Mouse (Mus musculus): ENCODE results near the gene Cdh11. TPM values are rescaled to one million over a fixed set of nuclear protein-coding genes. Genes with fewer than 3 reads are reported as not detected.

Cdh11 gene
- total RNA-seq, 1 experiment, result 2.8 TPM

- TF ChIP-seq MAFK (IDR thresholded peaks at IDR 0.05; ENCODE audit: insufficient read depth, low read depth, low read length) (no peak), HCFC1 (IDR thresholded peaks at IDR 0.05; ENCODE audit: borderline replicate concordance, insufficient read depth, low read length) (no peak), CHD2 (IDR thresholded peaks at IDR 0.05; ENCODE audit: low read depth, low read length) (no peak), ZC3H11A (IDR thresholded peaks at IDR 0.05; ENCODE audit: borderline replicate concordance, low read depth, low read length) (no peak), ZNF384 (IDR thresholded peaks at IDR 0.05; ENCODE audit: low read depth, low read length) (no peak)
- no peak for DNase-seq (ENCODE audit: low read depth, low spot score)
- no peaks in the 10 kb centered on the region for H3K9me3 ChIP-seq (ENCODE audit: control insufficient read depth, insufficient read depth, low read depth, low read length)
- H3K9ac ChIP-seq (ENCODE audit: insufficient read depth, low read depth, low read length, poor library complexity, severe bottlenecking), result no peak overlapping the region
- H3K36me3 ChIP-seq (ENCODE audit: control insufficient read depth, insufficient read depth, low read length, poor library complexity, severe bottlenecking), result no peaks in the 10 kb centered on the region
- no peaks in the 10 kb centered on the region for H3K4me1 ChIP-seq (ENCODE audit: control insufficient read depth in 2 of 2, insufficient read depth in 2 of 2, low read length in 2 of 2, poor library complexity in 1 of 2)
- in situ Hi-C loops (cut with MboI; ENCODE audit: low sequenced_read_pairs in 2 of 2, unreplicated experiment in 2 of 2), result no loop called here
- H3K27ac ChIP-seq (ENCODE audit: insufficient read depth, low read depth, low read length, poor library complexity, severe bottlenecking), result no peak overlapping the region
- H3K4me3 ChIP-seq (ENCODE audit: insufficient read depth in 1 of 2, low read depth in 1 of 2, low read length in 2 of 2, poor library complexity in 1 of 2, severe bottlenecking in 1 of 2), result no peak overlapping the region
These were observed 43.3 kb downstream of the Cdh11 start for GRCm38 (mm10) chr8:102742008-102742591.

- no peak for DNase-seq (ENCODE audit: low read depth, low spot score)
- no peaks in the 10 kb centered on the region for H3K36me3 ChIP-seq (ENCODE audit: control insufficient read depth, insufficient read depth, low read length, poor library complexity, severe bottlenecking)
- in situ Hi-C loops (cut with MboI; ENCODE audit: low sequenced_read_pairs in 2 of 2, unreplicated experiment in 2 of 2), result no loop called here
- no peak overlapping the region for H3K9ac ChIP-seq (ENCODE audit: insufficient read depth, low read depth, low read length, poor library complexity, severe bottlenecking)
- TF ChIP-seq ZNF384 (IDR thresholded peaks at IDR 0.05; ENCODE audit: low read depth, low read length), result no peak
- TF ChIP-seq ZC3H11A (IDR thresholded peaks at IDR 0.05; ENCODE audit: borderline replicate concordance, low read depth, low read length), result no peak
- TF ChIP-seq HCFC1 (IDR thresholded peaks at IDR 0.05; ENCODE audit: borderline replicate concordance, insufficient read depth, low read length), result no peak
- TF ChIP-seq MAFK (IDR thresholded peaks at IDR 0.05; ENCODE audit: insufficient read depth, low read depth, low read length), result no peak
- TF ChIP-seq CHD2 (IDR thresholded peaks at IDR 0.05; ENCODE audit: low read depth, low read length), result no peak
- H3K4me3 ChIP-seq (ENCODE audit: insufficient read depth in 1 of 2, low read depth in 1 of 2, low read length in 2 of 2, poor library complexity in 1 of 2, severe bottlenecking in 1 of 2), result no peak overlapping the region
- no peak overlapping the region for H3K27ac ChIP-seq (ENCODE audit: insufficient read depth, low read depth, low read length, poor library complexity, severe bottlenecking)
- H3K4me1 ChIP-seq (ENCODE audit: control insufficient read depth in 2 of 2, insufficient read depth in 2 of 2, low read length in 2 of 2, poor library complexity in 1 of 2), result no peaks in the 10 kb centered on the region
- H3K9me3 ChIP-seq (ENCODE audit: control insufficient read depth, insufficient read depth, low read depth, low read length), result no peaks in the 10 kb centered on the region
These were observed 44.5 kb downstream of the Cdh11 start for GRCm38 (mm10) chr8:102740963-102741362.

DNA sequence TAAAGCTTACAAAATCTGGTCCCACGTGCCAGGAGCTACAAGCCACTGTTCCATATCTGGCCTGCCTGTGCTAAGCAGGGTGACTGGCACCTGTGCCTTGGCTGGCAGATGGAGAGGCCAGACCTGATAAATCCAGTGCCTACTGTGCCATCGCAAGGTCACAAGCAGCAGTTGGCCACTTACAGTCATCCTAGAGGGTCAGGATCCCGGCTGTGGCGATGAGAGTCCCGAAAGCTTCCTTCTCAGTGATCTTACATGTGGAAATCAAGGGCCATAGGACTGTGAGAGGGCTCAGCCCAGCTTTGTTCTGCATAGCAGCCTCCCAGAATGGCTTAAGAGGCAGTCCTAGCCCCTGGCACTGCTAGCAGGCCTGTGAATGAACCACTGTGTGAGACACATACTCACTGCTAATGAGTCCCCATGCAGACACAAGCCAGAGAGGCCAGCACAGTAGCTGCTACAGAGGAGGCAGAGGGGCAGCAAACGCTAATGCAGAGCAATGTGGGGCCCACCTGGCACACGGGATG, 46.4 kb downstream of the Cdh11 start:
- in situ Hi-C loops (cut with MboI; ENCODE audit: low sequenced_read_pairs in 2 of 2, unreplicated experiment in 2 of 2), result no loop called here
- H3K9me3 ChIP-seq (ENCODE audit: control insufficient read depth, insufficient read depth, low read depth, low read length), result no peaks in the 10 kb centered on the region
- DNase-seq (ENCODE audit: low read depth, low spot score), result no peak
- H3K9ac ChIP-seq (ENCODE audit: insufficient read depth, low read depth, low read length, poor library complexity, severe bottlenecking), result no peak overlapping the region
- no peaks in the 10 kb centered on the region for H3K36me3 ChIP-seq (ENCODE audit: control insufficient read depth, insufficient read depth, low read length, poor library complexity, severe bottlenecking)
- H3K4me1 ChIP-seq (ENCODE audit: control insufficient read depth in 2 of 2, insufficient read depth in 2 of 2, low read length in 2 of 2, poor library complexity in 1 of 2), result no peaks in the 10 kb centered on the region
- no peak overlapping the region for H3K27ac ChIP-seq (ENCODE audit: insufficient read depth, low read depth, low read length, poor library complexity, severe bottlenecking)
- TF ChIP-seq ZNF384 (IDR thresholded peaks at IDR 0.05; ENCODE audit: low read depth, low read length) (no peak), CHD2 (IDR thresholded peaks at IDR 0.05; ENCODE audit: low read depth, low read length) (no peak), MAFK (IDR thresholded peaks at IDR 0.05; ENCODE audit: insufficient read depth, low read depth, low read length) (no peak), HCFC1 (IDR thresholded peaks at IDR 0.05; ENCODE audit: borderline replicate concordance, insufficient read depth, low read length) (no peak)
- H3K4me3 ChIP-seq (ENCODE audit: insufficient read depth in 1 of 2, low read depth in 1 of 2, low read length in 2 of 2, poor library complexity in 1 of 2, severe bottlenecking in 1 of 2), result no peak overlapping the region

DNA sequence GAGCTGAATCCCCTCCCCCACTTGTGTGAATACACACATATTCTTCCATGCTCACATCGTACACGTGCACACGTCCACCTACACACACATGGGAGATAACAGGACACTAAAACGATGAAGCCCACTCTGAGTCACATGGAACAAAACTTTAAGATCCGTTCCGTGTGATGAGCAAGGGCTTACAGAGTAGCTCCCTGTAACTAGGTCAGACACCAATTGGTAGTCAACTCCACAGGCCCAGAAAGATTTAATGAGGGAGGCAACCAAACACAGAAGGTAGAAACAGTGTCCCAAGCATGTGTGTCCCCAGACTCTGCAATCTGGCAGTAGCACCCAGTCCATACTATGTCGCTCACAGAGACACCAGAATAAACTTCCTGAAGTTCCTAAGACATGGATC, 47.0 kb downstream of the Cdh11 start:
- no peak for DNase-seq (ENCODE audit: low read depth, low spot score)
- TF ChIP-seq ZC3H11A (IDR thresholded peaks at IDR 0.05; ENCODE audit: borderline replicate concordance, low read depth, low read length) (no peak), ZNF384 (IDR thresholded peaks at IDR 0.05; ENCODE audit: low read depth, low read length) (no peak), MAFK (IDR thresholded peaks at IDR 0.05; ENCODE audit: insufficient read depth, low read depth, low read length) (no peak), CHD2 (IDR thresholded peaks at IDR 0.05; ENCODE audit: low read depth, low read length) (no peak), HCFC1 (IDR thresholded peaks at IDR 0.05; ENCODE audit: borderline replicate concordance, insufficient read depth, low read length) (no peak)
- Histone ChIP-seq H3K9ac (ENCODE audit: insufficient read depth, low read depth, low read length, poor library complexity, severe bottlenecking) (no peak overlapping the region), H3K4me1 (ENCODE audit: control insufficient read depth in 2 of 2, insufficient read depth in 2 of 2, low read length in 2 of 2, poor library complexity in 1 of 2) (no peaks in the 10 kb centered on the region), H3K27ac (ENCODE audit: insufficient read depth, low read depth, low read length, poor library complexity, severe bottlenecking) (no peak overlapping the region), H3K9me3 (ENCODE audit: control insufficient read depth, insufficient read depth, low read depth, low read length) (no peaks in the 10 kb centered on the region), H3K36me3 (ENCODE audit: control insufficient read depth, insufficient read depth, low read length, poor library complexity, severe bottlenecking) (no peaks in the 10 kb centered on the region), H3K4me3 (ENCODE audit: insufficient read depth in 1 of 2, low read depth in 1 of 2, low read length in 2 of 2, poor library complexity in 1 of 2, severe bottlenecking in 1 of 2) (no peak overlapping the region)
- in situ Hi-C loops (cut with MboI; ENCODE audit: low sequenced_read_pairs in 2 of 2, unreplicated experiment in 2 of 2), result no loop called here
